Mouse (Mus musculus) spleen, adult 2 months (tissue): Measurements from ENCODE around the gene Pik3cd.

Experiments
- CTCF ChIP-seq: fragments of 200-500 bp; IDR thresholded peaks from 2 replicates; pipeline ENCODE4 v1.5.1; 2011; ENCODE audit warnings: mild to moderate bottlenecking, inconsistent platforms; ENCODE audit not compliant: insufficient read depth, insufficient read length, insufficient replicate concordance; ENCODE audit errors: extremely low read depth
- POLR2A ChIP-seq: fragments of 200-500 bp; IDR thresholded peaks from 2 replicates; pipeline ENCODE4 v1.6.1; 2011; ENCODE audit warnings: low read depth, low read length, inconsistent platforms

GRCm38 (mm10) chr4:149719686-149720085 lies 17.3 kb upstream of the Pik3cd start:
- TF ChIP-seq CTCF (no peak), POLR2A (no peak)
